Mouse (Mus musculus) limb, embryonic 12.5 days (tissue): ENCODE data around the gene Psmd11. TPM values are rescaled to one million over a fixed set of nuclear protein-coding genes. Genes with fewer than 3 reads are reported as not detected.
A peak's percentile ranks its signal among the peaks of the same experiment; 100 is the strongest.
"Not testable (repeated sequence)": the region's sequence is repeated elsewhere in the genome, so short reads cannot be mapped to it uniquely, and the experiment has no call there.

Experiments
- ATAC-seq: fragments of 200-750 bp; cut with Nextera tagmentation; 2 replicates; pipeline ENCODE4 v1.8.0; 2017; ENCODE audit warnings: low read depth, moderate TSS enrichment; ENCODE audit not compliant: insufficient number of reproducible peaks, insufficient read depth, low FRiP score, low TSS enrichment
- H3K27ac ChIP-seq: fragments of 300-500 bp; sonication (generic); 2 replicates; pipeline ENCODE4 v1.5.1; 2016; ENCODE audit warnings: mild to moderate bottlenecking, moderate library complexity
- H3K27me3 ChIP-seq: fragments of 300-500 bp; sonication (generic); 2 replicates; pipeline ENCODE4 v1.6.1; 2016; ENCODE audit warnings: mild to moderate bottlenecking, moderate library complexity
- H3K36me3 ChIP-seq: fragments of 300-500 bp; sonication (generic); 2 replicates; pipeline ENCODE4 v1.6.1; 2016; ENCODE audit warnings: mild to moderate bottlenecking, moderate library complexity
- H3K4me1 ChIP-seq: fragments of 300-500 bp; sonication (generic); replicated peaks from 2 replicates; pipeline ENCODE4 v1.6.1; 2016
- H3K4me2 ChIP-seq: fragments of 300-500 bp; sonication (generic); 2 replicates; pipeline ENCODE4 v1.6.1; 2016; ENCODE audit warnings: mild to moderate bottlenecking, moderate library complexity
- H3K4me3 ChIP-seq: fragments of 300-500 bp; sonication (generic); replicated peaks from 2 replicates; pipeline ENCODE4 v1.5.1; 2016; ENCODE audit warnings: mild to moderate bottlenecking
- H3K9ac ChIP-seq: fragments of 300-500 bp; sonication (generic); replicated peaks from 2 replicates; pipeline ENCODE4 v1.6.1; 2016; ENCODE audit warnings: mild to moderate bottlenecking, moderate library complexity
- H3K9me3 ChIP-seq: fragments of 300-500 bp; sonication (generic); 2 replicates; pipeline ENCODE4 v1.6.1; 2016; ENCODE audit warnings: mild to moderate bottlenecking, moderate library complexity
- WGBS: fragments of 180-500 bp; shearing (Covaris S2); methylation state at CpG from one replicate; pipeline ENCODE4 v1.1.7; 2016; 5-methylcytosine and 5-hydroxymethylcytosine counted together
- polyA plus RNA-seq: library from polyadenylated mRNA; unstranded; fragments of >200 nt; fragmentation: Nextera tagmentation; extraction: Ambion mirVana; gene quantifications from 2 replicates; pipeline ENCODE4 v1.2.1, GENCODE M21; 2016

The Psmd11 gene
- polyA plus RNA-seq, 1 experiment from 2014 or later = 325 TPM

DNA sequence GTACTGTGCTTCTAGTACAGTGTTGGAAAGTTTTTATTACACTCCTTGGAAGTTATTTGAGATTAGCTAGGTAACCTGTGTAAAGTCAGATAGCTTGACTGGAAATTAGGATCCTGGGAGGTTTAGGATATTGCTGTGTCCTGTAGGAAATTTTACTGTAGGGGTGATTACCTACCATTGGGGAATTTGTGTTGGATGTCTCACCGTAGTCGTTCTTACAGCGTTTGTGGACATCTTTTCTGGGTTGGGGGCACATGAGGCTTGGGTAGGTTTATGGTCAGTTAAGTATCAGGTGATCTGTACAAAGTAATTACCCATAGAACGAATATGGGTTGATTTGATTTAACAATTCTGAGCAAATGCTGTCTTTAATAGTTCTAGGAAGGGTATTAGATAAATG lies 31.8 kb upstream of the Psmd11 start:
- Histone ChIP-seq H3K4me3 (no peak overlapping the region), H3K36me3 (peaks cover 80% of the 10 kb centered on the region), H3K9me3 (no peaks in the 10 kb centered on the region), H3K4me1 (no peaks in the 10 kb centered on the region), H3K4me2 (no peak overlapping the region), H3K27me3 (no peaks in the 10 kb centered on the region), H3K27ac (no peak overlapping the region), H3K9ac (no peak overlapping the region)
- ATAC-seq = no peak
- 89% methylated on average over 4 of the region's 4 CpGs for WGBS

DNA sequence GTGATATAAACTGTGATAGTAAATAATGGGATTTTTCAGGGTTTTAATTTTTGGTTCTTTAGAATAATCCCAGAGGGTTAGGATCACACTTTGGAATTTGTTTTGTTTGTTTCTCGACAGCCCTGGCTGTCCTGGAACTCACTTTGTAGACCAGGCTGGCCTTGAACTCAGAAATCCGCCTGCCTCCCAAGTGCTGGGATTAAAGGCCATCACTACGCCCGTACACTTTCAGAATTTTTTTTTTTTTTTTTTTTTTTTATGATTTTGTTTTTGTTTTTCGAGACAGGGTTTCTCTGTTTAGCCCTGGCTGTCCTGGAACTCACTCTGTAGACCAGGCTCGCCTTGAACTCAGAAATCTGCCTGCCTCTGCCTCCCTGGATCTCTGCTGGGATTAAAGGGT lies 20.5 kb upstream of the Psmd11 start:
- H3K9me3 ChIP-seq, H3K4me2 ChIP-seq, H3K27me3 ChIP-seq, H3K4me3 ChIP-seq, H3K9ac ChIP-seq, H3K4me1 ChIP-seq, ATAC-seq, H3K27ac ChIP-seq: not testable (repeated sequence)
- WGBS = 95% methylated on average over 6 of the region's 6 CpGs
- peaks cover 75% of the 10 kb centered on the region for H3K36me3 ChIP-seq

DNA sequence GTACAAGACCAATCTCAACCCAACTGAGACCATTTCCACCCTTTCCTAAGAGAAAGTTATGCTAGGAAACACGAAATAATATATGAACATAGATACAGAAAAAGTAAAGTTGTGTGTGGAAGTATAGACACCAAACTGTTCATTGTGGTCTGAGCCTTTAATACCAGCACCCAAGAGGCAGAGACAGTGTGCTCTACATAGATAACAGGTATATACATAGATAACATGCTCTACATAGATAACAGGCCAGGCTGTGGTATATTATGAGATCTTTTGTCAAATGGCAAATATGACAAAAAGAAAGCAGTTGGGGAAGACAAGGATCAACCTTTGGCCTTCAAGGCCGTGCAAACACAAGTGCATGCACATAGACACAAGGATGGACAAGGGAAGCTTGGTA lies 18.0 kb upstream of the Psmd11 start:
- H3K4me1 ChIP-seq = no peaks in the 10 kb centered on the region
- H3K27me3 ChIP-seq = no peaks in the 10 kb centered on the region
- no peak overlapping the region for H3K4me2 ChIP-seq
- WGBS = 90% methylated on average over 2 of the region's 2 CpGs
- no peak for ATAC-seq
- no peak overlapping the region for H3K4me3 ChIP-seq
- H3K9me3 ChIP-seq = no peaks in the 10 kb centered on the region
- no peak overlapping the region for H3K27ac ChIP-seq
- H3K36me3 ChIP-seq = peaks cover 71% of the 10 kb centered on the region
- H3K9ac ChIP-seq = no peak overlapping the region

DNA sequence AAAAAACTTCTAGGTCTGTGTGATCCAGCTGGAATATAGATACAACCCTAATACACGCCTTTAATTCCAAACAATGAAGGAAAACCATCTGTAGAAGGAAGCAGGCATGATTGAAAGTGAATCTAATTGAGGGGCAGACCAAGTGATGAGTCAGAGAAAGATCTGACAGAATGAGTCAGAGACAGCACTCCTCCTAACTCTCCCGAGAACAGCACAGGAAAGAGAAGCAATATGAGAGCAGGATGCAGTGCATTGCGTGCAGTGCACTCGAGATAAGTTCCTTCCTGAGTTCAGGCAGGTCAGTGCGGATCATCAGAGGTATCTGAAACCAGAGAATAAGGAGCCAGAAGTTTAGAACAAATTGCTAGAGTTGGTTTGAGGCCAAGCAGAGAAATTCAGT lies 11.3 kb upstream of the Psmd11 start:
- 91% methylated on average over 5 of the region's 5 CpGs for WGBS

DNA sequence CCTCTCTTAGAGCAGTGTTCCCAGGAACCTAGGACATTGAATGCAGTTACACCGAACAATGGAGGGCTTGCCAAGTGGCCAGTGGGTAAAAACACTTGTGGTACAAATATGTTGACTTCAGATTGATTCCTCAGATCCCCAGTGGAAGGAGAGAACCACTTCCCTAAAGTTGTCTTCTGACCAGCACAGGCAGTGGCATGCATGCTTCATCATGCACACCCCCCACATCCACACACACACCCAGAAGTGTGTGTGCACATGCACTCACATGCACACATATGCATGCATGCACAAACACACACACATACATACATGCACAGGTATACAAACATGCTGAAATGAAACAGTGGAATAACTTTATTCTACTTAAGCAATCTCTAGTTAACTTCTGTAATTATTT lies 8.7 kb upstream of the Psmd11 start:
- H3K4me3 ChIP-seq = no peak overlapping the region
- no peaks in the 10 kb centered on the region for H3K27me3 ChIP-seq
- H3K9ac ChIP-seq = no peak overlapping the region
- H3K36me3 ChIP-seq = peaks cover 21% of the 10 kb centered on the region
- peaks cover 11% of the 10 kb centered on the region; the same call in 1 of the 2 replicates for H3K9me3 ChIP-seq
- no peak overlapping the region for H3K4me2 ChIP-seq
- ATAC-seq = no peak
- H3K27ac ChIP-seq = no peak overlapping the region
- no peaks in the 10 kb centered on the region for H3K4me1 ChIP-seq
- whole genome bisulfite sequencing = 90% methylated on average over 1 of the region's 1 CpGs

More for the DNA sequence above, 11.3 kb upstream of the Psmd11 start:
- H3K4me3 ChIP-seq = no peak overlapping the region
- H3K9ac ChIP-seq = no peak overlapping the region
- no peak for ATAC-seq
- no peak overlapping the region for H3K27ac ChIP-seq
- peaks cover 11% of the 10 kb centered on the region; the same call in 1 of the 2 replicates for H3K9me3 ChIP-seq
- no peaks in the 10 kb centered on the region for H3K27me3 ChIP-seq
- H3K4me1 ChIP-seq = no peaks in the 10 kb centered on the region
- no peak overlapping the region for H3K4me2 ChIP-seq
- H3K36me3 ChIP-seq = peaks cover 31% of the 10 kb centered on the region

DNA sequence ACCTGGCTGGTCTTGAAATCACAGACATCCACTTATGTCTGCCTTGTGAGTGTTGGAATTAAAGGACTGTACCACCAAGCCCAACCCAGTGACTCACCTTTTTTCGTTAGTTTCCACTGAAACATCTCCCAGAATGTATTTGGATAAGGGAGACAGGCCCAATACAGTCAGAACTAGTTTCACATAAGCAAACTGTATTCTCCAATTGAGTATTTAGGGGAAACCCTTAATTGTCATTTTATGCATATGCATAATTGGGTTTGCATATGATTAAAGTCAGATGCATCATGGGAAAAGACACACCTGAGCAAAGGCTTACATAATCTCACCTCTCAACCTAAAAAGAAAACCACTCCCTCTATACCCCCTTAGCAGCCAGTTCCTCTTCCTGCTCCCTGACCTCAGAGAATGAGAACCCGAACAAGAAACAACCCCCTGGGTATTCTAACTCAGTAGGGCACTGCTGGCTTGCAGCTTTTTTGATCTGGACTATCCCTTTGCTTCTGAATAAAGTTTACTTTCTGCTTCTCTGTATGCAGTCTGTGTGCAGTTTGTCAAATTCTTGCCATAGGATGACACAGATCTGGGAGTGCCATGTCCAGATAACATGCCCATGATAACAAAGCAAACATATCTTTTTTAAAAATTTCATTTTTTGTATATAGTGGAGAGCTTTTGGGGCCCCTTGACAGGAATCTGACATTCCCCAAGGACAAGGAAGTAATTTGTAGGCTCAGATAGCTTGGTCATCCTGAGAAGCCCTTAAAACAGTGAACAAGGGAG lies 8.0 kb upstream of the Psmd11 start:
- no peak overlapping the region for H3K4me3 ChIP-seq
- no peak for ATAC-seq
- WGBS = 63% methylated on average over 2 of the region's 2 CpGs

DNA sequence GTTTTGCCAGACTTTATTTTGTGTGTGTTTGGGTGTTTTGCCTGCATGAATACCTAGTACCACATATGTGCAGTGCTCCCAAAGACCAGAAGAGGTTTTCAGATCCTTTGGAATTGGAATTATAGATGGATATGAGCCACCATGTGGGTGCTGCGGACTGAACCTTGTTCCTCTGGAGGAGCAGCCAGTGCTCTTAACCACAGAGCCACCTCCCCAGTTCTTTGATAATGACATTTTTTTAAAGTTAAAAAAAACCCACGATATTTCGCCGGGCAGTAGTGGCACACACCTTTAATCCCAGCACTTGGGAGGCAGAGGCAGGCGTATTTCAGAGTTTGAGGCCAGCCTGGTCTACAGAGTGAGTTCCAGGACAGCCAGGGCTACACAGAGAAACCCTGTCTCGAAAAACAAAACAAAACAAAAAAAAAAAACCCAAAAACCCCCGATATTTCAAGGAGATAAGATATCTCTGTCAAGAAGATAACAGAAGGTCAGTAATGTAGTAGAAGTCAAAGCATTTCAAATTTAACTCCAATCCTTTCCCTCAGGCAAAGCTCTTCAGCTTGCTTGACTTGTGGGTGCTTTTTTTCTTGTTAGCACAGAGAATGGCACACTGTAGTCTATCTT lies 6.9 kb upstream of the Psmd11 start:
- H3K9me3 ChIP-seq = peaks cover 7% of the 10 kb centered on the region; the same call in 1 of the 2 replicates
- no peaks in the 10 kb centered on the region for H3K27me3 ChIP-seq
- H3K27ac ChIP-seq = no peak overlapping the region
- WGBS = 87% methylated on average over 7 of the region's 7 CpGs
- H3K36me3 ChIP-seq = peaks cover 7% of the 10 kb centered on the region
- no peak overlapping the region for H3K4me3 ChIP-seq
- H3K9ac ChIP-seq = no peak overlapping the region
- no peak overlapping the region for H3K4me2 ChIP-seq
- ATAC-seq = no peak
- no peaks in the 10 kb centered on the region for H3K4me1 ChIP-seq

More for the DNA sequence above, 8.0 kb upstream of the Psmd11 start:
- Histone ChIP-seq H3K27ac (no peak overlapping the region), H3K27me3 (no peaks in the 10 kb centered on the region), H3K4me1 (no peaks in the 10 kb centered on the region), H3K4me2 (no peak overlapping the region), H3K9ac (no peak overlapping the region), H3K9me3 (peaks cover 11% of the 10 kb centered on the region; the same call in 1 of the 2 replicates), H3K36me3 (peaks cover 14% of the 10 kb centered on the region)

DNA sequence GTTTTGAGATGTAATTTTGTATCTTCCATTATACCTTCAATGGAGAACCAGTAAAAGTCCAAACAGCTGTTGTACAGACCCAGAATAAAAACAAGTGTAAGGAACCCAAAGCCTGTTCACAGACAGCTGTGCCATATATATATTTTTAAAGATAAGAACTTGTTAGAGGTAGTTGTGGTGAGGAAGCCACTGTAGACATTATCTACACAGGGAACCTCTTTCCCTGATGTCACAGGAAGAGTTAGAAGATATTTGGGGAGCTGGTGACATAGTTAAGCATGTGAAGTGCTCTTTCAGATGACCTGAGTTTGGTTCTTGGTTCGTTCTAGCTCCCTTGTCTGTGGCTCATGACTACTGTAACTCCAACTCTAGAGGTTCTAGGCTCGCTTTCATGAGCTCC lies 3.7 kb upstream of the Psmd11 start:
- Histone ChIP-seq H3K4me3 (no peak overlapping the region), H3K27ac (no peak overlapping the region), H3K9me3 (no peaks in the 10 kb centered on the region), H3K36me3 (no peaks in the 10 kb centered on the region), H3K4me2 (no peak overlapping the region), H3K4me1 (peaks cover 4% of the 10 kb centered on the region), H3K9ac (no peak overlapping the region), H3K27me3 (no peaks in the 10 kb centered on the region)
- no peak for ATAC-seq
- 78% methylated on average over 2 of the region's 2 CpGs for WGBS

DNA sequence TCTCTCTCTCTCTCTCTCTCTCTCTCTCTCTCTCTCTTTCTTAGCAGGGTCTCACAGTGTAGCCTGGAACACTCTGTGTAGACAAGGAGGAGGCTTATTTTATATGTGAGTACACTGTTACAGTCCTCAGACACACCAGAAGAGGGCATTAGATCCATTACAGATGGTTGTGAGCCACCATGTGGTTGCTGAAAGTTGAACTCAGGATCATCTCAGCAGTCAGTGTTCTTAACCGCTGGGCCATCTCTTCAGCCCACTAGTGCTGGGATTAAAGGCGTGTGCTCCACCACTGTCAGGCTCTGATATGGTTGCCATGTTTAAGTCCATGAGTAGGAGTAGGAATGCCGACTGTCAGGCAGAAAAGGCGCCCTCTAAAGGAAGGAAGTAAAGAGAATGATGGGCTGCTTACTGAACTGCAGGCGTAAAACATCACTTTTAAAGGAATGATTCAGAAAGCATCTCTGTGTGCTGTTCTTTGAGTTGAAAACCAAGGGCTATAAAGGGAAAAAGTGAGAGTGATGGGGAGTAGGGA lies 3.1 kb upstream of the Psmd11 start:
- no peak for ATAC-seq
- H3K36me3 ChIP-seq = no peaks in the 10 kb centered on the region
- H3K9me3 ChIP-seq = no peaks in the 10 kb centered on the region
- no peak overlapping the region for H3K9ac ChIP-seq
- H3K27me3 ChIP-seq = no peaks in the 10 kb centered on the region
- no peak overlapping the region for H3K4me2 ChIP-seq
- 66% methylated on average over 5 of the region's 5 CpGs for WGBS
- peaks cover 7% of the 10 kb centered on the region for H3K4me1 ChIP-seq
- H3K4me3 ChIP-seq = no peak overlapping the region
- H3K27ac ChIP-seq = no peak overlapping the region

DNA sequence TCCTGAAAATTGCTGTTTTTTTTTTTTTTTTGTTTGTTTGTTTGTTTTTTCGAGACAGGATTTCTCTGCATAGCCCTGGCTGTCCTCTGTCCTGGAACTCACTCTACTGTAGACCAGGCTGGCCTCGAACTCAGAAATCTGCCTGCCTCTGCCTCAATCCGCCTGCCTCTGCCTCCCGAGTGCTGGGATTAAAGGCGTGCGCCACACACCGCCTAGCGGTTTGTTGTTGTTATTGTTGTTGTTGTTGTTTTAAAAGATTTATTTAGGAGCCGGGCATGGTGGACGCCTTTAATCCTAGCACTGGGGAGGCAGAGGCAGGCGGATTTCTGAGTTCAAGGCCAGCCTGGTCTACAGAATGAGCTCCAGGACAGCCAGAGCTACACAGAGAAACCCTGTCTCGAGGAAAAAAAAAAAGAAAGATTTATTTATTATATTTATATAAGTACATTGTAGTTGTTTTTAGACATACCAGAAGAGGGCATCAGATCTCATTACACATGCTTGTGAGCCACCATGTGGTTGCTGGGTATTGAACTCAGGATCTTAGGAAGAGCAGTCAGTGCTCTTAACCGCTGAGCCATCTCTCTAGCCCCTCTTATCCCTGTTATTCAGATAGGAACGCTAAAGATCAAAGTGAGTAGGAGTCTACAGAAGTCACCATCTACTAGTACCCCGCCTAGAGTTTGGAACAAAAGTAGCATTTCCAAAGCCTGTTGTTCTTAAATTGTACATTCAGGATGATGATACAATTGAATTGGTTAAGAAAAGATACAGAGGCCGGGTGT lies 2.2 kb upstream of the Psmd11 start:
- H3K27me3 ChIP-seq, ATAC-seq, H3K27ac ChIP-seq, H3K4me2 ChIP-seq, H3K4me3 ChIP-seq, H3K4me1 ChIP-seq, H3K36me3 ChIP-seq, H3K9ac ChIP-seq, H3K9me3 ChIP-seq: not testable (repeated sequence)
- WGBS = 73% methylated on average over 16 of the region's 16 CpGs

DNA sequence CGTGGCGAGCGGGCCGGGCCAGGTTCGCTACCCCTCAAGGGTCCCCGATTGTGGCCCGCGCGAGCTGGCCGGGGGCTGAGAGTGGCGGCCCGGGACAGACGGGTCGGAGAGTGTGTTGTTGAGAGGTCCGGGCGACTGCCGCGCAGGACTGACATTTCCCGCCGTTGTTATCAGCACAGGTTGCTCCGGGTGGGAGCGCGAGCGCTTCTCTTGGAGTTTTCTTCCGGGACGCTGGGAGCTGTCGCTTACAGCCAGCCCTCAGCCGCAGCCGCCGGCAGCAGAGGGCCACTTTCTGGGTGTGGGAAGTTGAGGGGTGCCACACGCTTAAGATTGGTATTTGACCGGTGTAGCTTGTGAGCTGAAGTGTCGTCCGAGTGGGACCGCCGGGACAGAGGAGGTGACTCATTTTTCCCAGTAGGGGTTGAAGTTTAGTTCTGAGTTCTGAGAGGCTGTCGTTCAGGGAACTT lies 627 bp downstream of the Psmd11 start:
- WGBS = under 1% methylated on average over 36 of the region's 37 CpGs
- Histone ChIP-seq H3K9ac (peak overlapping the region; percentile 95), H3K4me3 (peak overlapping the region; percentile 99), H3K27ac (peak overlapping the region; percentile 89), H3K27me3 (no peaks in the 10 kb centered on the region), H3K9me3 (no peaks in the 10 kb centered on the region), H3K4me2 (peak overlapping the region; percentile 81), H3K4me1 (peaks cover 7% of the 10 kb centered on the region), H3K36me3 (peaks cover 25% of the 10 kb centered on the region)
- ATAC-seq = peak; percentile 79
